Mouse (Mus musculus): ENCODE data around the gene 1700001C02Rik.

The 1700001C02Rik gene

DNA sequence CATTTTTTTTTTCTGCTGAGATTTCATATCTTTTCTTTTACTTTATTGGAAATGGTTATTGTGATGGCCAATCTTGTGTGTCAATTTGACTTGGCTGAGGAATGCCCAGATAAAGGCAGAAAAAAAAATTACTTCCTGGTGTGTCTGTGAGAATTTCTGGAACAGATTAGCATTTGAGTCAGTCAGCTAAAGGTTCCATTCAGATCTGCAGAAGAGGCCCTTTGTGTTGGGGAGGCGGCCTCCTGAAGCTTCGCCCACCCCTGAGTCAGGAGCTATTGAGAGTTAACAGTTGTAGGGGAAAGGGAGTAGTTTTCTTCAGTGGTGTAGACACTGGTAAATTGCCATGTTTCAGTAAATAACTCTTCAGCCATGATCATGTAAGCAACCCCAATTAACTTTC lies 29.4 kb downstream of the 1700001C02Rik start:
- DNase-seq = no peak

DNA sequence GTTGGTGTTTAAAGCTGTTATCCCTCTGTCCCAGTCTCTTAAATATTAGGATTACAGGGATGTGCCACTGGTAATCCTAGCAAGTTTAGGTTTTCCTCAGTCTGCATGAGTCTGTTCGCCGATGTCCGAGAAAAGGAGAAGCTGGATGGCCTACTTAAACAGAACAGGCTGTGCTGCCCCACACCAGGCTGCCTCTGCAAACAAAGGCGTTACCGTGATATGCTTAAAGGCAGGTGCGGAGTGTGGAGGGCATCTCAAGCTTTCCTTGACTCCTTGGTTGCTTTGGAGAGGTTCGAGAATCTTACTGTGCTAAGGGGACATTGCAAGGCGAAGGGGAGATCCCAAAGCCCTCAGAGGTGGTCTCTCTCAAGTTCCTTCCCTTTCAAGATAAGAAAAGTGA lies 31.0 kb downstream of the 1700001C02Rik start:
- DNase-seq = no peak

DNA sequence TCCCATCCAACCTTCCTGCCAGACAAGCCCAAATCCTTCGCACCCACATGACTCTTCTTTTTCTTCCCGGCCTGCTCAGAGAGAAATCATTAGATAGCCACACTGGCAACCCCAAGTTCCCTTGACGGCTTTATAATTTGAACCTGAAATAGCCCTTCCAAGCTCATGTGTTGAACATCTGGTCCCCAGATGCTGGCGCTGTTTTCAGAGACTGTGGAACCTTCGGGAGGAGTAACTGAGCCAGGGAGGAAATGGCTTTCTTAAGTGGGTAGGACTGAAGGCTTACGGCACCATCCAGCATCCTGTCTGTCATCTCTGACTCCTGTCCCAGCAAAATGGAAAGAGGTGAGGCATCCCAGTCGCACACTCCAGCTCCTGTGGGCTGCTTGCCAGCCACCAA lies 31.5 kb downstream of the 1700001C02Rik start:
- no peak for DNase-seq

- DNase-seq = peak; percentile 39 to 52
Observed at GRCm38 (mm10) chr5:30513111-30513510, 47.3 kb downstream of the 1700001C02Rik start.

DNA sequence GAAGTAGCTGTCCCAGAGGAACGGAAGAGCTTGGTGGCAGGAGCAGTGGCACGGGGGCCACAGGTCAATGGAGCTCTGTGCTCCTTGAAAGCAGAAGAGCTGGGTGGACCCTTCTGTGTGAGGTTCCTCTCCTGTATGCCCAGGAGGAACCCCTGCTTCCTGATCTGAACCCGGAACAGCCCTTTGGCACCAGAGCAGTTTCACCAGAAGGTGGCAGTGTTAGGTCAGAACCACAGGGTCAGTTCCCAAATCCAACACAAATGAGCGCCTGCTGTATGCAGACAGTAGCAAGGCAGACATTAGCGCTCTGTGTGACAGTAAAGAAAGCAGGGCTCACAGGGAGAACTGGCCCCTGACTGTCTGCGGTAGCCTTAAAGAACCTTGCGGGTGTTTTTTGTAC lies 50.5 kb downstream of the 1700001C02Rik start:
- peak; percentile 79 to 85 for DNase-seq

- DNase-seq = peak; percentile 33 to 35
Observed at GRCm38 (mm10) chr5:30518108-30518507, 52.3 kb downstream of the 1700001C02Rik start.

DNA sequence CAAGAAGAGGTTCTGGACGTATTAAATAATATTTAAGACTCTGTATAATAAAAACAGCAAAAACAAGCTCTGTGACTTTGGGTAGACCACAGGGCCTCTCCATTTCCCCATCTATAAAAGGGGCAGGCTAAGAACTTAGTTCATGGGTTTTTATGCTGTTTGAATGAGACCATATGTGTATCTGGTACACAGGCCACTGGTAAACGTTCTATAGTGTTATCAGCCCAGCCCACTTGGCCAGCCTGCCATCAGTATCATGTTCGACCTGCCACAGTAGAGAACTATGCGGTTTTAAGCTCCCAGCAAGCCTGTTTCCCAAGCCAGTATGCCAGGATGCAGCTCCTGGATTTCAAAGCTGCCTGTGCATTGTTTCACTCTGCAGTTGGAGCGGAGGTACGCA lies 52.7 kb downstream of the 1700001C02Rik start:
- DNase-seq = no peak

GRCm38 (mm10) chr5:30519494-30519893 lies 53.6 kb downstream of the 1700001C02Rik start:
- peak; percentile 55 to 66 for DNase-seq

- peak in 1 of 2 experiments; percentile 30 for DNase-seq
Observed at GRCm38 (mm10) chr5:30520214-30520732, 54.4 kb downstream of the 1700001C02Rik start.

- no peak for DNase-seq
Observed at GRCm38 (mm10) chr5:30522406-30522805, 56.6 kb downstream of the 1700001C02Rik start.

- no peak for DNase-seq
Observed at GRCm38 (mm10) chr5:30523131-30523530, 57.3 kb downstream of the 1700001C02Rik start.

DNA sequence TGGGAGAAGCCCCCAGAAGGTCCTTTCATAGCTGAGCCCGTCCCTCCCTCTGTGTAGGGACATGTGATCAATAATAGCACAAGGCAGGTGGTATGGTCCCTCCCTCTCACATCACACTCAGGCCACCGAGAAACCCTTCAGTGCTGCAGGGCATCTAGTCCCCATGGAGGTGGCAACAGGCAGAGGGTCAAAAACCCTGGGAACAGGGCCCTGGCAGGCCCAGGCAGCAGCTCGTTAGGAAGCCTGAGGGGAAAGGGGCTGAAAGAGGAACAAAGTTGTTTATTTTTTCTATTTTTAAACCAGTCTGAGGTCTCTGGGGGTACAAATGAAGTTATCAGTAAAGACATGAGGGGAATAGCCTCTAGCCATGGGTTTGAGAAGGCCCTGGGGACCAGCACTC lies 58.4 kb downstream of the 1700001C02Rik start:
- no peak for DNase-seq

DNA sequence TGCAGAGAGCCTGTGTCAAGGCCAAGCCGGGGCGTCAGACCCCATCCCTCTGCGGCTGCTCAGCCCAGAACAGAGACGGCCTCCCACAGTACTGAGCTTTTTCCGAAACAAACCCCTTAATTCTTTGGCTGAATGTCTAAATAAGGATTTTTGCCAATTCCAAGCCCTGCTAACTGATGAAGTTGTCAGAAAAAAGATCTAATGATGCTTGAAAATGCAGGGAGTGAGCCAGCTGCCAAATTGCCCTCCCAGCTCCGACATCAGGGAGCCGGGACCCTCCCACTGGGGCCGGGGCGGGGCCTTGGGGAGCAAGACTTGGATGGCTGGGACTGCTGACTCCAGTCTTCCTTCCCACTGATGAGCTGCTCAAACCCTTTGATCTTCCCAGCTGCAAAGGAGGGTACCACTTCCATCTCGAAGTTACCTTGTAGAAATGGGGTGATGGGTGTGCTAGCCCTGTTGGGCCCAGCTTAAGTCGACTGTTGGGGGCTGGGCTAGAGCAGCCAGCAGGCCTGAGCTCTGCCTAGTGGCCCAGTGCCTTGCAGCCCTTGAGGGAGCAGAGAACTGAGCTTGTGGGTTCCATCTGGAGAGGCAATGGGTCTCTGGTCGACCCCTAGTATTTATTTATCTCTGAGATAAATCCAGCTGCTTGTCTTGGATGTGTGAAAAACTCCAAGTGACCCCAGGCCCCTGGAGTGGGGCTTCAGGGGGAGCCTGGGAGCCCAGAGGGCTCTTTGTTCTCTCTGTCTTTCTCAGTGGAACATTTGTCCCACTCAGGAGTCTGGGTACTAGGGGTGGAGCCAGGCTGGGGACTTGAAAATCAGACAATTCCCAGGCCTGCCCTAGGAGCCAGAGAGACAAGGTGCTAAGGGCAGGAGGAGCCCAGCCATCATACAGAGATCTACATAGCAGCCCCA lies 60.3 kb downstream of the 1700001C02Rik start:
- DNase-seq = peak; percentile 49 to 71

DNA sequence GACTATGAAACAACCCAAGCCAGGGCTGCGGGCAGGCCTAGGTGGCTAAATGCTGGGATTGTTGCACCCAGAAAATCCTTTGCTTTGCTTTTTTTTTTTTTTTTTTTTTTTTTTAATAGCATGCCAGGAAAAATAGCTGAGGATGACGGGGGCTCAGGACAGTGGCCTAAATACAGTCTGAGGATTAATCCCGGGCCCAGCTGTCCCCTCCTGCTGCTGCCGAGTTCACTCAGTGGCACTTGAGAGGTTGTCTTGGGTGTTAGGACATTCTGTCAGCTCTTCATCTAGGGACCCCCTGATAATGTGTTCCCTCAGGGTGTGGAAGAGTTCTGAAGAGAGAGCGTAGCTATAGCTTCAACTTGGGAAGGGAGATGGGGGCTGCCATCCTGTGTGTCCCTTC lies 61.3 kb downstream of the 1700001C02Rik start:
- no peak for DNase-seq

DNA sequence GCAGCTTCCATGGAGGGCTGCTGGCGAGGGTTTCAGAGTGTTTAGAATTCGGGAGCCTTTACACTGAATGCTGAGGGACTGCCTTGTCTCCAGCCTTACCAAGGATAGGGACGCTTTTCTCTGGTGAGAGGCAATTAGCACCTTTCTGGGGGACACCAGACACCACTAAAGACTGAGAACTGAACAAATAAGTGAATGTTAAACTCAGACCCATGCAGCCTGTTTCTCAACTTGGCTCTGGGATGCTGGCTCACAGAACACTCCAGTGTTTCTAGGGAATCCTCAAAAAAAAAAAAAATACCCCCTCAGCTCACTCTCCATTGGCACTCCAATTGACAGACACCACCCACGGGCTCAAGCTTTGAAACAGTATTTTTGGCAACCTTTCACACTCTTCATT lies 63.1 kb downstream of the 1700001C02Rik start:
- DNase-seq = no peak
